In genomic region chr5:43511126-43511525, GRCm38 (mm10) we compare ENCODE assay signal across 20 mouse cellular contexts. TPM values are rescaled to one million over a fixed set of nuclear protein-coding genes. Genes with fewer than 3 reads are reported as not detected.
"Had no signal": no experiment of that assay in that cellular context is flagged by ENCODE, and none has a peak within 500 bp of the region (broad histone marks: within the 10 kb centered on the region; RNA-seq: fewer than 3 reads in every experiment).

No protein-coding gene starts in this region.

- H3K27ac ChIP-seq: liver, embryonic 15.5 days; midbrain, embryonic 10.5 days; midbrain, embryonic 12.5 days; neural tube, embryonic 13.5 days; neural tube, embryonic 15.5 days had no signal

- H3K9me3 ChIP-seq: liver, embryonic 15.5 days; midbrain, embryonic 10.5 days; midbrain, embryonic 12.5 days; neural tube, embryonic 13.5 days; neural tube, embryonic 15.5 days had no signal

- H3K4me3 ChIP-seq: liver, embryonic 15.5 days; midbrain, embryonic 10.5 days; midbrain, embryonic 12.5 days; myocyte; neural tube, embryonic 13.5 days; neural tube, embryonic 15.5 days had no signal

- H3K9ac ChIP-seq: liver, embryonic 15.5 days; midbrain, embryonic 12.5 days; neural tube, embryonic 13.5 days; neural tube, embryonic 15.5 days had no signal

- H3K4me1 ChIP-seq: liver, embryonic 15.5 days; midbrain, embryonic 10.5 days; midbrain, embryonic 12.5 days; neural tube, embryonic 15.5 days had no signal

- H3K27me3 ChIP-seq: liver, embryonic 15.5 days; midbrain, embryonic 12.5 days; neural tube, embryonic 13.5 days; neural tube, embryonic 15.5 days had no signal

- H3K36me3 ChIP-seq: liver, embryonic 15.5 days; midbrain, embryonic 10.5 days; midbrain, embryonic 12.5 days; neural tube, embryonic 13.5 days; neural tube, embryonic 15.5 days had no signal

- H3K4me2 ChIP-seq: liver, embryonic 15.5 days; midbrain, embryonic 12.5 days; neural tube, embryonic 13.5 days; neural tube, embryonic 15.5 days had no signal

- DNase-seq: lung, adult 18-20 months; lung, postnatal 10 days; lung, postnatal 4 days; midbrain, embryonic 14.5 days; retina, postnatal 1 day; right cerebral cortex, adult 18-20 months; right cerebral cortex, postnatal 25 days; right cerebral cortex, postnatal 4 days; spleen, adult 18-20 months; thymus, adult 18-20 months; thymus, postnatal 14 days; thymus, postnatal 36 days had no signal

- ATAC-seq: midbrain, embryonic 16.5 days had no signal

RNA-seq across cellular contexts. Expression of gene C1qtnf7, which starts 4.2 kb away (rescaled TPM):
- total RNA-seq: megakaryocyte-erythroid progenitor cell, adult 5-6 weeks had no signal
- polyA plus RNA-seq: myocyte had no signal
